Mouse (Mus musculus): ENCODE measurements around the gene Ormdl3. TPM values are rescaled to one million over a fixed set of nuclear protein-coding genes. Genes with fewer than 3 reads are reported as not detected.
"Not testable (repeated sequence)": the region's sequence is repeated elsewhere in the genome, so short reads cannot be mapped to it uniquely, and the experiment has no call there.

The Ormdl3 gene
- polyA plus RNA-seq (2015; fragmentation: Nextera tagmentation; extraction: Ambion mirVana): 50.8 and 51.2 TPM in 2 replicates

- Histone ChIP-seq H3K36me3 (ENCODE audit: control insufficient read depth, insufficient read depth, low read length) (no peaks in the 10 kb centered on the region), H3K27me3 (ENCODE audit: control insufficient read depth, insufficient read depth, low read depth, low read length) (no peaks in the 10 kb centered on the region), H3K27ac (ENCODE audit: low read length) (peak within 1 kb of the TSS; percentile 97), H3K4me2 (ENCODE audit: low read depth, low read length) (peak within 1 kb of the TSS; percentile 95), H3K9ac (ENCODE audit: low read length) (peak within 1 kb of the TSS; percentile 92), H3K4me3 (ENCODE audit: low read length) (peak within 1 kb of the TSS; percentile 93), H3K9me3 (ENCODE audit: control insufficient read depth, low read length) (no peaks in the 10 kb centered on the region), H3K4me1 (replicated peaks; ENCODE audit: control insufficient read depth, insufficient read depth, low read length) (peaks cover 32% of the 10 kb centered on the region)
- peak; percentile 95 for ATAC-seq (ENCODE audit: low read depth)
- WGBS: under 1% methylated on average over 49 of the region's 49 CpGs
Observed at GRCm38 (mm10) chr11:98586892-98587563, at the start of gene Ormdl3. Ormdl3 (minus strand) TSS chr11:98587368.

GRCm38 (mm10) chr11:98635312-98635970 lies 48.3 kb upstream of the Ormdl3 start:
- 32% methylated on average over 10 of the region's 10 CpGs for WGBS
- H3K9ac ChIP-seq (ENCODE audit: low read length); H3K27ac ChIP-seq (ENCODE audit: low read length); H3K9me3 ChIP-seq (ENCODE audit: control insufficient read depth, low read length); H3K4me3 ChIP-seq (ENCODE audit: low read length); ATAC-seq (ENCODE audit: low read depth); H3K36me3 ChIP-seq (ENCODE audit: control insufficient read depth, insufficient read depth, low read length); H3K27me3 ChIP-seq (ENCODE audit: control insufficient read depth, insufficient read depth, low read depth, low read length); H3K4me2 ChIP-seq (ENCODE audit: low read depth, low read length); H3K4me1 ChIP-seq (replicated peaks; ENCODE audit: control insufficient read depth, insufficient read depth, low read length): not testable (repeated sequence)

GRCm38 (mm10) chr11:98630646-98631045 lies 43.5 kb upstream of the Ormdl3 start:
- Histone ChIP-seq H3K4me2 (ENCODE audit: low read depth, low read length) (no peak overlapping the region), H3K9me3 (ENCODE audit: control insufficient read depth, low read length) (no peaks in the 10 kb centered on the region), H3K36me3 (ENCODE audit: control insufficient read depth, insufficient read depth, low read length) (no peaks in the 10 kb centered on the region), H3K27me3 (ENCODE audit: control insufficient read depth, insufficient read depth, low read depth, low read length) (no peaks in the 10 kb centered on the region), H3K27ac (ENCODE audit: low read length) (no peak overlapping the region), H3K4me1 (replicated peaks; ENCODE audit: control insufficient read depth, insufficient read depth, low read length) (no peaks in the 10 kb centered on the region), H3K4me3 (ENCODE audit: low read length) (no peak overlapping the region), H3K9ac (ENCODE audit: low read length) (no peak overlapping the region)
- WGBS: 81% methylated on average over 5 of the region's 5 CpGs
- no peak for ATAC-seq (ENCODE audit: low read depth)

- H3K4me2 ChIP-seq (ENCODE audit: low read depth, low read length): no peak overlapping the region
- no peaks in the 10 kb centered on the region for H3K9me3 ChIP-seq (ENCODE audit: control insufficient read depth, low read length)
- H3K4me1 ChIP-seq (replicated peaks; ENCODE audit: control insufficient read depth, insufficient read depth, low read length): no peaks in the 10 kb centered on the region
- no peaks in the 10 kb centered on the region for H3K36me3 ChIP-seq (ENCODE audit: control insufficient read depth, insufficient read depth, low read length)
- H3K4me3 ChIP-seq (ENCODE audit: low read length): no peak overlapping the region
- 92% methylated on average over 3 of the region's 3 CpGs for WGBS
- H3K27me3 ChIP-seq (ENCODE audit: control insufficient read depth, insufficient read depth, low read depth, low read length): no peaks in the 10 kb centered on the region
- no peak for ATAC-seq (ENCODE audit: low read depth)
- H3K9ac ChIP-seq (ENCODE audit: low read length): no peak overlapping the region
- H3K27ac ChIP-seq (ENCODE audit: low read length): no peak overlapping the region
Observed at GRCm38 (mm10) chr11:98628706-98629105, 41.5 kb upstream of the Ormdl3 start.

- no peak for ATAC-seq (ENCODE audit: low read depth)
- 84% methylated on average over 10 of the region's 10 CpGs for WGBS
- Histone ChIP-seq H3K27me3 (ENCODE audit: control insufficient read depth, insufficient read depth, low read depth, low read length) (no peaks in the 10 kb centered on the region), H3K4me3 (ENCODE audit: low read length) (no peak within 1 kb of the TSS), H3K27ac (ENCODE audit: low read length) (no peak within 1 kb of the TSS), H3K9ac (ENCODE audit: low read length) (no peak within 1 kb of the TSS), H3K4me1 (replicated peaks; ENCODE audit: control insufficient read depth, insufficient read depth, low read length) (no peaks in the 10 kb centered on the region), H3K4me2 (ENCODE audit: low read depth, low read length) (no peak within 1 kb of the TSS), H3K36me3 (ENCODE audit: control insufficient read depth, insufficient read depth, low read length) (no peaks in the 10 kb centered on the region), H3K9me3 (ENCODE audit: control insufficient read depth, low read length) (no peaks in the 10 kb centered on the region)
Observed at GRCm38 (mm10) chr11:98625611-98626410, 38.6 kb upstream of the Ormdl3 start, which contains the start of the genes Gm12355 and Gsdma3. Gm12355 (minus strand) TSS chr11:98625661. Gsdma3 (plus strand) TSS chr11:98626360.

GRCm38 (mm10) chr11:98624381-98624780 lies 37.2 kb upstream of the Ormdl3 start:
- not testable (repeated sequence) for H3K9me3 ChIP-seq (ENCODE audit: control insufficient read depth, low read length); H3K27ac ChIP-seq (ENCODE audit: low read length); H3K4me1 ChIP-seq (replicated peaks; ENCODE audit: control insufficient read depth, insufficient read depth, low read length); H3K9ac ChIP-seq (ENCODE audit: low read length); H3K36me3 ChIP-seq (ENCODE audit: control insufficient read depth, insufficient read depth, low read length); H3K4me3 ChIP-seq (ENCODE audit: low read length); ATAC-seq (ENCODE audit: low read depth); H3K27me3 ChIP-seq (ENCODE audit: control insufficient read depth, insufficient read depth, low read depth, low read length); H3K4me2 ChIP-seq (ENCODE audit: low read depth, low read length)
- 83% methylated on average over 2 of the region's 2 CpGs for WGBS

GRCm38 (mm10) chr11:98623981-98624380 lies 36.8 kb upstream of the Ormdl3 start:
- ATAC-seq (ENCODE audit: low read depth); H3K9ac ChIP-seq (ENCODE audit: low read length); H3K36me3 ChIP-seq (ENCODE audit: control insufficient read depth, insufficient read depth, low read length); H3K4me2 ChIP-seq (ENCODE audit: low read depth, low read length); H3K9me3 ChIP-seq (ENCODE audit: control insufficient read depth, low read length); H3K4me3 ChIP-seq (ENCODE audit: low read length); H3K27me3 ChIP-seq (ENCODE audit: control insufficient read depth, insufficient read depth, low read depth, low read length); H3K4me1 ChIP-seq (replicated peaks; ENCODE audit: control insufficient read depth, insufficient read depth, low read length); H3K27ac ChIP-seq (ENCODE audit: low read length): not testable (repeated sequence)
- 66% methylated on average over 6 of the region's 6 CpGs for WGBS

GRCm38 (mm10) chr11:98620791-98621190 lies 33.6 kb upstream of the Ormdl3 start:
- H3K9me3 ChIP-seq (ENCODE audit: control insufficient read depth, low read length): no peaks in the 10 kb centered on the region
- no peak overlapping the region for H3K4me3 ChIP-seq (ENCODE audit: low read length)
- H3K36me3 ChIP-seq (ENCODE audit: control insufficient read depth, insufficient read depth, low read length): no peaks in the 10 kb centered on the region
- no peak overlapping the region for H3K27ac ChIP-seq (ENCODE audit: low read length)
- WGBS: 87% methylated on average over 13 of the region's 13 CpGs
- no peaks in the 10 kb centered on the region for H3K27me3 ChIP-seq (ENCODE audit: control insufficient read depth, insufficient read depth, low read depth, low read length)
- H3K4me2 ChIP-seq (ENCODE audit: low read depth, low read length): no peak overlapping the region
- H3K4me1 ChIP-seq (replicated peaks; ENCODE audit: control insufficient read depth, insufficient read depth, low read length): no peaks in the 10 kb centered on the region
- H3K9ac ChIP-seq (ENCODE audit: low read length): no peak overlapping the region
- ATAC-seq (ENCODE audit: low read depth): no peak

- Histone ChIP-seq H3K27me3 (ENCODE audit: control insufficient read depth, insufficient read depth, low read depth, low read length) (no peaks in the 10 kb centered on the region), H3K4me1 (replicated peaks; ENCODE audit: control insufficient read depth, insufficient read depth, low read length) (peaks cover 5% of the 10 kb centered on the region; the same call in 1 of the 2 replicates), H3K9me3 (ENCODE audit: control insufficient read depth, low read length) (no peaks in the 10 kb centered on the region), H3K9ac (ENCODE audit: low read length) (no peak overlapping the region), H3K36me3 (ENCODE audit: control insufficient read depth, insufficient read depth, low read length) (no peaks in the 10 kb centered on the region), H3K27ac (ENCODE audit: low read length) (no peak overlapping the region), H3K4me2 (ENCODE audit: low read depth, low read length) (no peak overlapping the region), H3K4me3 (ENCODE audit: low read length) (no peak overlapping the region)
- WGBS: 6% methylated on average over 3 of the region's 3 CpGs
- ATAC-seq (ENCODE audit: low read depth): 0 out of 2 replicates have a peak, but pooled peaks have one; percentile 47
Observed at GRCm38 (mm10) chr11:98606763-98607162, 19.6 kb upstream of the Ormdl3 start.

Data from lung, embryonic 16.5 days (tissue).